Mouse (Mus musculus) spleen, adult 2 months (tissue): ENCODE results near the gene Pcbp1.

ENCODE experiments used
- CTCF ChIP-seq: fragments of 200-500 bp; IDR thresholded peaks from 2 replicates; pipeline ENCODE4 v1.5.1; 2011; ENCODE audit warnings: mild to moderate bottlenecking, inconsistent platforms; ENCODE audit not compliant: insufficient read depth, insufficient read length, insufficient replicate concordance; ENCODE audit errors: extremely low read depth
- POLR2A ChIP-seq: fragments of 200-500 bp; IDR thresholded peaks from 2 replicates; pipeline ENCODE4 v1.6.1; 2011; ENCODE audit warnings: low read depth, low read length, inconsistent platforms

GRCm38 (mm10) chr6:86565782-86566181, 39.7 kb upstream of the Pcbp1 start:
- TF ChIP-seq POLR2A: no peak
- TF ChIP-seq CTCF: no peak
